Mouse (Mus musculus) heart, adult 2 months (tissue): Measurements from ENCODE around the gene Smarca1. TPM values are rescaled to one million over a fixed set of nuclear protein-coding genes. Genes with fewer than 3 reads are reported as not detected.

ENCODE experiments used
- DNase-seq, 2 experiments: peaks; one replicate each; pipeline ENCODE4 v3.0.0; 2021
- H3K27ac ChIP-seq: fragments of 200-600 bp; 2 replicates; pipeline ENCODE4 v1.8.1; 2022
- H3K27me3 ChIP-seq: fragments of 200-500 bp; 2 replicates; pipeline ENCODE4 v1.6.1; 2012; ENCODE audit warnings: mild to moderate bottlenecking, low read length, inconsistent platforms, mixed read lengths; ENCODE audit not compliant: control insufficient read depth, insufficient read depth
- H3K36me3 ChIP-seq: fragments of 200-500 bp; 2 replicates; pipeline ENCODE4 v1.6.1; 2012; ENCODE audit warnings: low read length, inconsistent platforms; ENCODE audit not compliant: control insufficient read depth, insufficient read depth
- H3K4me1 ChIP-seq: fragments of 200-500 bp; 2 replicates; pipeline ENCODE4 v1.6.1; 2011; ENCODE audit warnings: low read length; ENCODE audit not compliant: control insufficient read depth, insufficient read depth
- H3K4me3 ChIP-seq: fragments of 200-600 bp; 2 replicates; pipeline ENCODE4 v1.8.1; 2022
- H3K79me2 ChIP-seq: fragments of 200-500 bp; replicated peaks from 2 replicates; pipeline ENCODE4 v1.6.1; 2012; ENCODE audit warnings: mild to moderate bottlenecking, inconsistent platforms, low read length, moderate library complexity, mixed read lengths; ENCODE audit not compliant: control insufficient read depth, insufficient read depth
- H3K9ac ChIP-seq: fragments of 200-500 bp; 2 replicates; pipeline ENCODE4 v1.6.1; 2012; ENCODE audit warnings: low read depth, mild to moderate bottlenecking, control low read depth, inconsistent platforms, low read length, mixed read lengths
- CTCF ChIP-seq: fragments of 200-600 bp; IDR thresholded peaks from 2 replicates; pipeline ENCODE4 v1.8.1; 2022; ENCODE audit warnings: antibody characterized with exemption, mild to moderate bottlenecking, moderate library complexity
- EP300 ChIP-seq: fragments of 200-500 bp; IDR thresholded peaks from 2 replicates; pipeline ENCODE4 v1.6.1; 2011; ENCODE audit warnings: low read depth, low read length, control low read depth; ENCODE audit not compliant: insufficient read depth
- POLR2A ChIP-seq: fragments of 200-500 bp; IDR thresholded peaks from 2 replicates; pipeline ENCODE4 v1.6.1; 2011; ENCODE audit warnings: mild to moderate bottlenecking, low read depth, low read length, control low read depth; ENCODE audit not compliant: insufficient read depth
- WGBS: fragments of 180-500 bp; shearing (Covaris S2); methylation state at CpG from one replicate; pipeline ENCODE4 v1.1.7; 2018; 5-methylcytosine and 5-hydroxymethylcytosine counted together
- intact Hi-C: fragments of 180-260 bp; cut with DNase I; formaldehyde crosslinking; loops from one replicate; pipeline ENCODE4 v1.15.1; 2025
- polyA plus RNA-seq: library from polyadenylated mRNA; depleted of rRNA; stranded (reverse); fragments of >200 nt; gene quantifications from 2 replicates; pipeline ENCODE4 v1.2.3, GENCODE M21; 2012
- total RNA-seq, 2 experiments: library from RNA; stranded (reverse); gene quantifications; 2 replicates each; pipeline ENCODE4 v1.2.3; 2021

Smarca1 gene
- total and polyA plus RNA-seq, 3 experiments = 0.12 to 1.5 (median 1.5) TPM

- 20% methylated on average over 11 of the region's 12 CpGs for WGBS
- intact Hi-C loops = no loop called here
- no peaks in the 10 kb centered on the region for H3K27me3 ChIP-seq
- no peak overlapping the region for H3K9ac ChIP-seq
- no peak for TF ChIP-seq EP300
- TF ChIP-seq CTCF = no peak
- TF ChIP-seq POLR2A = no peak
- H3K36me3 ChIP-seq = no peaks in the 10 kb centered on the region
- no peaks in the 10 kb centered on the region for H3K4me1 ChIP-seq
- no peak overlapping the region for H3K27ac ChIP-seq
- H3K4me3 ChIP-seq = no peak overlapping the region; the same call in 1 of the 2 replicates
- no peak for DNase-seq
- no peaks in the 10 kb centered on the region for H3K79me2 ChIP-seq
Observed at GRCm38 (mm10) chrX:47891243-47891906, 1.4 kb downstream of the Smarca1 start.

- no peak overlapping the region for H3K4me3 ChIP-seq
- WGBS = 49% methylated on average over 2 of the region's 2 CpGs
- no peak for DNase-seq
- no peaks in the 10 kb centered on the region for H3K4me1 ChIP-seq
- no peaks in the 10 kb centered on the region for H3K79me2 ChIP-seq
- TF ChIP-seq CTCF (no peak), EP300 (no peak), POLR2A (no peak)
- intact Hi-C loops = no loop called here
- no peaks in the 10 kb centered on the region for H3K27me3 ChIP-seq
- H3K9ac ChIP-seq = no peak overlapping the region
- no peaks in the 10 kb centered on the region for H3K36me3 ChIP-seq
- H3K27ac ChIP-seq = no peak overlapping the region
Observed at GRCm38 (mm10) chrX:47887401-47887800, 5.4 kb downstream of the Smarca1 start.

GRCm38 (mm10) chrX:47882813-47883212, 10.0 kb downstream of the Smarca1 start:
- H3K4me3 ChIP-seq = no peak overlapping the region
- H3K36me3 ChIP-seq = no peaks in the 10 kb centered on the region
- H3K4me1 ChIP-seq = no peaks in the 10 kb centered on the region
- H3K79me2 ChIP-seq = no peaks in the 10 kb centered on the region
- intact Hi-C loops = no loop called here
- no peak overlapping the region for H3K27ac ChIP-seq
- H3K9ac ChIP-seq = no peak overlapping the region
- no peaks in the 10 kb centered on the region for H3K27me3 ChIP-seq
- DNase-seq = no peak
- WGBS = 84% methylated on average over 6 of the region's 6 CpGs
- no peak for TF ChIP-seq EP300
- TF ChIP-seq CTCF = no peak
- TF ChIP-seq POLR2A = no peak

GRCm38 (mm10) chrX:47880052-47880451, 12.7 kb downstream of the Smarca1 start:
- no peaks in the 10 kb centered on the region for H3K4me1 ChIP-seq
- intact Hi-C loops = no loop called here
- no peak for TF ChIP-seq CTCF
- no peak for TF ChIP-seq POLR2A
- TF ChIP-seq EP300 = no peak
- DNase-seq = peak; percentile 15 to 21
- no peak overlapping the region for H3K9ac ChIP-seq
- H3K4me3 ChIP-seq = no peak overlapping the region
- no peak overlapping the region for H3K27ac ChIP-seq
- no peaks in the 10 kb centered on the region for H3K27me3 ChIP-seq
- no peaks in the 10 kb centered on the region for H3K36me3 ChIP-seq
- no peaks in the 10 kb centered on the region for H3K79me2 ChIP-seq
- 13% methylated on average over 2 of the region's 2 CpGs for WGBS

GRCm38 (mm10) chrX:47858544-47858943, 34.2 kb downstream of the Smarca1 start:
- no peaks in the 10 kb centered on the region for H3K4me1 ChIP-seq
- no peak for DNase-seq
- no peak overlapping the region for H3K4me3 ChIP-seq
- no peak overlapping the region for H3K9ac ChIP-seq
- intact Hi-C loops = no loop called here
- WGBS = 83% methylated on average over 1 of the region's 1 CpGs
- no peaks in the 10 kb centered on the region for H3K27me3 ChIP-seq
- no peaks in the 10 kb centered on the region for H3K36me3 ChIP-seq
- no peak for TF ChIP-seq POLR2A
- TF ChIP-seq EP300 = no peak
- TF ChIP-seq CTCF = no peak
- no peaks in the 10 kb centered on the region for H3K79me2 ChIP-seq
- H3K27ac ChIP-seq = no peak overlapping the region

- intact Hi-C loops = no loop called here
Observed at GRCm38 (mm10) chrX:47835835-47836195, 57.0 kb downstream of the Smarca1 start.

More at GRCm38 (mm10) chrX:47835835-47836195, 57.0 kb downstream of the Smarca1 start:
- Histone ChIP-seq H3K4me3 (no peak overlapping the region), H3K79me2 (no peaks in the 10 kb centered on the region), H3K36me3 (no peaks in the 10 kb centered on the region), H3K4me1 (no peaks in the 10 kb centered on the region), H3K27me3 (no peaks in the 10 kb centered on the region), H3K27ac (no peak overlapping the region), H3K9ac (no peak overlapping the region)
- DNase-seq = no peak
- 46% methylated on average over 1 of the region's 1 CpGs for WGBS
- TF ChIP-seq EP300 = no peak
- no peak for TF ChIP-seq CTCF
- no peak for TF ChIP-seq POLR2A
